Mouse (Mus musculus): ENCODE data around the gene Abca6.

GRCm38 (mm10) chr11:110165409-110165808, 86.2 kb downstream of the Abca6 start:
- TF ChIP-seq CTCF (IDR thresholded peaks at IDR 0.05; ENCODE audit: low read depth) (no peak), EP300 (IDR thresholded peaks at IDR 0.05; ENCODE audit: low read depth) (no peak)

Measured in liver, postnatal 0 days (tissue).